Mouse (Mus musculus) ES-E14 (cell line): Measurements from ENCODE around the gene Gm28048.

Source experiments
- ZC3H11A ChIP-seq: IDR thresholded peaks from 2 replicates; pipeline ENCODE4 v1.6.1; 2012; ENCODE audit warnings: low read depth, mild to moderate bottlenecking, inconsistent platforms, low read length, borderline replicate concordance
- ZNF384 ChIP-seq: IDR thresholded peaks from 2 replicates; pipeline ENCODE4 v1.6.1; 2012; ENCODE audit warnings: low read depth, low read length, inconsistent platforms

GRCm38 (mm10) chr11:22985510-22985909 lies 3.6 kb upstream of the Gm28048 start:
- TF ChIP-seq ZC3H11A, result no peak
- no peak for TF ChIP-seq ZNF384
